Comparison of ENCODE assay signal across 8 mouse cellular contexts in the genomic region with DNA sequence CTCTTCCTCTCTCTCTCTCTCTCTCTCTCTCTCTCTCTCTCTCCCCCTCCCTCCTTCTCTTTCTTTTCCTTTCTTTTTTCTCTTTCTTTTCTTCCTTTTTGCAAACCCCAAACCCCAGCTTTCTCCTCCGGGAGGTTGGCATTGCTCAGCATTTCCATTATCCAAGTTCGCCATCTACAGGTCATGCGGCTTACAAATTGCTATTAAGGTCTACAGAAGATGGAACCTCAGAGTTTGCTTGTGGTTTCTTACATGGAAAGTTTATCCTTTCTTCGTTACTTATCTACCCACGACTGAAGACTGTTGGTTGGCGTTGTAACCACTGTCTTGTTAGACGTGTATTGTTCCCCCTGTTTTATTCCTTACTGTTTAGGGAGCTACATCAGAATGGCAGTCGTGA. TPM values are rescaled to one million over a fixed set of nuclear protein-coding genes. Genes with fewer than 3 reads are reported as not detected.
DNase-seq lines count a peak whose midpoint lies in the region; ATAC-seq and TF ChIP-seq lines count a peak whose summit lies in the region.

No protein-coding gene starts in this region.

- H3K9ac ChIP-seq in forebrain, embryonic 14.5 days (ENCODE audit: low read length), result no peak overlapping the region

- 9% methylated on average over 8 of the region's 8 CpGs for WGBS in forebrain, embryonic 14.5 days

- H3K4me1 ChIP-seq in forebrain, embryonic 14.5 days (ENCODE audit: control insufficient read depth, insufficient read depth, low read length), result peaks cover 5% of the 10 kb centered on the region; the same call in 1 of the 2 replicates

- CTCF ChIA-PET in Patski (lab: Charles Lee), result interaction anchor here (0.7 to 8.9 kb wide), 25 partner anchors 10 to 306 kb away, joined by 3 to 53 read pairs (median 4); partner anchors contain the start of gene Neurog2

- H3K27me3 ChIP-seq in Patski, result no peaks in the 10 kb centered on the region
- H3K27me3 ChIP-seq in forebrain, embryonic 14.5 days (replicated peaks; ENCODE audit: control insufficient read depth, insufficient read depth, low read length), result peaks cover 5% of the 10 kb centered on the region; the same call in 1 of the 2 replicates

- DNase-seq in heart, postnatal 4 days, result peak; percentile 35
- no peak for DNase-seq in heart, postnatal 25 days (ENCODE audit: low spot score)
- DNase-seq in A20 (ENCODE audit: low read depth, low spot score) (peak; percentile 19), Patski (ENCODE audit: low read depth, low spot score) (no peak)
- peak; percentile 90 for DNase-seq in forebrain, embryonic 14.5 days (ENCODE audit: low spot score)
- peak; percentile 46 to 65 for DNase-seq in layer of hippocampus, adult 2 months (ENCODE audit: low spot score in 2 of 2)
- peak; percentile 45 for DNase-seq in naive thymus-derived CD4-positive, alpha-beta T cell, adult 2 months (ENCODE audit: low read depth)

- H3K27ac ChIP-seq in forebrain, embryonic 14.5 days (ENCODE audit: low read depth, low read length), result peak overlapping the region; percentile 57
- H3K27ac ChIP-seq in layer of hippocampus, adult 2 months, result no peak overlapping the region

- in situ Hi-C loops in Patski (cut with MboI; ENCODE audit: low pct_unique_long_range_greater_than_20kb), result loop anchor here (5.0 to 10.0 kb wide), 2 partner anchors 192 to 314 kb away; no protein-coding TSS in a partner anchor

- peak; percentile 32 for ATAC-seq in Patski
- peak; percentile 84 for ATAC-seq in forebrain, embryonic 14.5 days
- ATAC-seq in erythroblast, adult 5-6 weeks (replicated peaks; ENCODE audit: low FRiP score, poor library complexity, severe bottlenecking), result no peak

- no peaks in the 10 kb centered on the region for H3K9me3 ChIP-seq in forebrain, embryonic 14.5 days (replicated peaks; ENCODE audit: control insufficient read depth, low read length)

- POLR2A ChIA-PET in Patski (lab: Charles Lee), result interaction anchor here (0.5 to 0.9 kb wide), 7 partner anchors 10 to 566 kb away, joined by 3 to 7 read pairs (median 4); partner anchors contain the start of gene Neurog2

- peak; percentile 79 for TF ChIP-seq CTCF in Patski (IDR thresholded peaks at IDR 0.05)
- TF ChIP-seq CTCF in layer of hippocampus, adult 2 months (conservative IDR thresholded peaks at IDR 0.05), result peak; percentile 78

- H3K4me2 ChIP-seq in forebrain, embryonic 14.5 days (ENCODE audit: low read length), result no peak overlapping the region

- no peak overlapping the region for H3K4me3 ChIP-seq in forebrain, embryonic 14.5 days (ENCODE audit: low read depth, low read length)
- H3K4me3 ChIP-seq in layer of hippocampus, adult 2 months, result no peak overlapping the region

- no peaks in the 10 kb centered on the region for H3K36me3 ChIP-seq in forebrain, embryonic 14.5 days (ENCODE audit: control insufficient read depth, insufficient read depth, low read length)

- intact Hi-C loops in heart, postnatal 25 days (cut with DNase I), result loop anchor here (5.0 kb wide), 1 partner anchor 187 kb away; no protein-coding TSS in a partner anchor

RNA-seq across cellular contexts. Expression of gene Alpk1, which starts 21.1 kb away (rescaled TPM):
- 1 to 10 TPM; 4.4 to 4.6 TPM for total RNA-seq in heart, postnatal 4 days (2021)
- total RNA-seq in heart, postnatal 25 days (2021), result 1 to 10 TPM; 2.4 to 3.9 TPM
- 16.5 TPM for polyA plus RNA-seq in Patski (2021)
- polyA plus RNA-seq in forebrain, embryonic 14.5 days (2014; fragmentation: Nextera tagmentation; extraction: Ambion mirVana), result 0.93 and 1.1 TPM in 2 replicates
- 10 to 100 TPM in 1 of 2 experiments, 1 to 10 TPM in 1; 10.0 to 11.0 TPM for total RNA-seq in layer of hippocampus, adult 2 months (2021)
- total RNA-seq in erythroblast, adult 5-6 weeks (2015; ENCODE audit: low replicate concordance), result 1.5 and 2.9 TPM in 2 replicates
- 2.9 and 3.0 TPM in 2 replicates for total RNA-seq in erythroblast, adult 5-6 weeks (2017; ENCODE audit: low replicate concordance)

RNA-seq across cellular contexts. Expression of gene Tifa, which starts 30.4 kb away (rescaled TPM):
- 1 to 10 TPM; 2.0 to 2.1 TPM for total RNA-seq in heart, postnatal 4 days (2021)
- 1 to 10 TPM; 2.0 to 2.2 TPM for total RNA-seq in heart, postnatal 25 days (2021)
- polyA plus RNA-seq in Patski (2021), result 86.0 TPM
- 6.2 and 6.7 TPM in 2 replicates for polyA plus RNA-seq in forebrain, embryonic 14.5 days (2014; fragmentation: Nextera tagmentation; extraction: Ambion mirVana)
- 1 to 10 TPM; 6.2 to 6.9 TPM for total RNA-seq in layer of hippocampus, adult 2 months (2021)
- 80.5 and 102 TPM in 2 replicates for total RNA-seq in erythroblast, adult 5-6 weeks (2015; ENCODE audit: low replicate concordance)
- 77.4 and 87.0 TPM in 2 replicates for total RNA-seq in erythroblast, adult 5-6 weeks (2017; ENCODE audit: low replicate concordance)

Comparison
In these comparisons a context has a peak if more than half of its experiments do, and no peak if none do; other contexts are left out.
1. DNase-seq: peak in heart, postnatal 4 days (single experiment), A20 (single experiment), forebrain, embryonic 14.5 days (single experiment), layer of hippocampus, adult 2 months (2 of 2) and naive thymus-derived CD4-positive, alpha-beta T cell, adult 2 months (single experiment); none in heart, postnatal 25 days (single experiment) and Patski (single experiment).
2. RNA of gene Tifa, which starts 30.4 kb away (total RNA-seq): 77.4 to 102 TPM in erythroblast, adult 5-6 weeks; 6.2 to 6.9 TPM in layer of hippocampus, adult 2 months, 2.0 to 2.2 TPM in heart, postnatal 25 days and 2.0 to 2.1 TPM in heart, postnatal 4 days; every median in the first group is over 4 times any median in the second.